Mouse (Mus musculus) neural tube, embryonic 11.5 days (tissue): Measurements from ENCODE around the gene Nagk. TPM values are rescaled to one million over a fixed set of nuclear protein-coding genes. Genes with fewer than 3 reads are reported as not detected.

Experiments
- ATAC-seq: fragments of 200-750 bp; cut with Nextera tagmentation; 2 replicates; pipeline ENCODE4 v1.8.0; 2017; ENCODE audit warnings: moderate number of reproducible peaks, mild to moderate bottlenecking, moderate TSS enrichment, moderate library complexity; ENCODE audit not compliant: insufficient read depth, low FRiP score, low TSS enrichment
- DNase-seq: peaks from one replicate; pipeline ENCODE4 v3.0.0-alpha.2; 2015; ENCODE audit warnings: low spot score
- H3K27ac ChIP-seq: fragments of 300-500 bp; sonication (generic); 2 replicates; pipeline ENCODE4 v1.5.1; 2014; ENCODE audit warnings: low read depth, mild to moderate bottlenecking, low read length
- H3K27me3 ChIP-seq: fragments of 300-500 bp; sonication (generic); 2 replicates; pipeline ENCODE4 v1.6.1; 2014; ENCODE audit warnings: mild to moderate bottlenecking, low read length, mixed read lengths; ENCODE audit not compliant: control insufficient read depth, insufficient read depth
- H3K36me3 ChIP-seq: fragments of 300-500 bp; sonication (generic); 2 replicates; pipeline ENCODE4 v1.6.1; 2014; ENCODE audit warnings: mild to moderate bottlenecking, low read length, moderate library complexity, mixed read lengths; ENCODE audit not compliant: control insufficient read depth, insufficient read depth
- H3K4me1 ChIP-seq: fragments of 300-500 bp; sonication (generic); 2 replicates; pipeline ENCODE4 v1.6.1; 2014; ENCODE audit warnings: low read length, mixed read lengths; ENCODE audit not compliant: control insufficient read depth, insufficient read depth
- H3K4me2 ChIP-seq: fragments of 300-500 bp; sonication (generic); 2 replicates; pipeline ENCODE4 v1.6.1; 2014; ENCODE audit warnings: low read depth, mild to moderate bottlenecking, moderate library complexity
- H3K4me3 ChIP-seq: fragments of 300-500 bp; sonication (generic); 2 replicates; pipeline ENCODE4 v1.5.1; 2014; ENCODE audit warnings: low read depth, low read length
- H3K9ac ChIP-seq: fragments of 300-500 bp; sonication (generic); 2 replicates; pipeline ENCODE4 v1.6.1; 2014; ENCODE audit warnings: mild to moderate bottlenecking, low read length
- H3K9me3 ChIP-seq: fragments of 300-500 bp; sonication (generic); 2 replicates; pipeline ENCODE4 v1.6.1; 2016; ENCODE audit warnings: low read length; ENCODE audit not compliant: control insufficient read depth
- WGBS: fragments of 180-500 bp; shearing (Covaris S2); extraction: QIAGEN DNeasy Blood & Tissue Kit; methylation state at CpG from one replicate; pipeline ENCODE4 v1.1.7; 2014; 5-methylcytosine and 5-hydroxymethylcytosine counted together
- polyA plus RNA-seq: library from polyadenylated mRNA; unstranded; fragments of >200 nt; fragmentation: Nextera tagmentation; extraction: Ambion mirVana; gene quantifications from 2 replicates; pipeline ENCODE4 v1.2.1, GENCODE M21; 2014

Nagk gene
- polyA plus RNA-seq, 1 experiment from 2014 or later: 36.4 TPM

DNA sequence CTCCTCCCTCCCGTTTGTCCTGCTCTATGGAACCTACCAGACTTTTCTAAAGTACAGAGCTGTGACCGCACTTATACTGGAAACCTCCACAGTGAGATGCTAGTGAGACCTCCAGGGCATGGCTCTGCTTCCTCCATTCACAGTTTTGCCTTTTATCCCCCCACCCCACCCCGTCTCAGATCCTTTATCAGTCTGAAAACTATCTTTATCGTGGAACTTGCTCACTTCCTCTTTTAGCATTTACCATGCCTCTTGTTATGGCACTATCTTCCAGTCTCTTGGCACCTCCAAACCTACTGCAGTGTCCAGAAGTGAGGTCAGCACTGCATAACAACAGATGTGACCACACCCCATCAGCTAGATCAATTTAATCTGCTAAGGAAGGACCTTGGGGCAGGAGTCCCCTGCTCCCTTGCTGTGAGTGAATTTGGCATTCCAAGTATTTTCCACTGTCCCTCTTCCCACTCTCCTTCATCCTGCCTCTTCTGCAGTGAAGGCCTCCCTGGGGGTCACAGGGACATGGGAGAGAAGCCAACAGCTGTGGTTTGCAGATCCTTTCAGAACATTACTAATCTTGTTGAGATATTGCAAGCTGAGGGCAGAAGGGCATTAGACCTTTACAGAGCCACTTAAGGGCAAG, 3.4 kb upstream of the Nagk start:
- ATAC-seq: no peak
- WGBS: 75% methylated on average over 4 of the region's 4 CpGs

DNA sequence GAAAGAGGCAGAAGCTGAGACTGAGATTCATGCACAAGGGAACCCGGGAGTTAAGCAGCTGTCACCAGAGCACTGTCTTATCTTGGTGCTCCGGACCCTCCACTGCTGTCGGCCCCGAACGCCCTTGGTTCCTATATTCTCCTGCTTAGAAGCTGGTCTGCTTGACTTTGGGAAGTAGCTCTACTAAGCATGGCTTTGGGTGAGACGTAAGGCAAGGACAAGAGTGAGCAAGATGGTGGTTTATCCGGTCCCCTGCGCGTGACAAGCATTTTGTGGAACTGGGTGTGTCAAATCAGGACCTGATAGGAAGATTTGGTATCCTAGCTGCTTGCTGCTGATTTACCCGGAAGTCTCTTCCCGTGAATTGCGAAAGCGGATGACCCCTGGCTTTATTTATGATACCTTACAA, 714 bp downstream of the Nagk start:
- H3K4me3 ChIP-seq: peak overlapping the region; percentile 62
- H3K36me3 ChIP-seq: no peaks in the 10 kb centered on the region
- WGBS: 17% methylated on average over 13 of the region's 13 CpGs
- H3K27me3 ChIP-seq: no peaks in the 10 kb centered on the region
- no peak for DNase-seq
- no peaks in the 10 kb centered on the region for H3K9me3 ChIP-seq
- peak overlapping the region; percentile 89 for H3K27ac ChIP-seq
- no peak; the same call in 1 of the 2 replicates for ATAC-seq
- H3K4me1 ChIP-seq: 0 out of 2 replicates have a peak, but pooled peaks cover 7% of the 10 kb centered on the region
- peak overlapping the region; percentile 81 for H3K9ac ChIP-seq
- H3K4me2 ChIP-seq: peak overlapping the region; percentile 91

More for the DNA sequence above, 3.4 kb upstream of the Nagk start:
- H3K27me3 ChIP-seq: no peaks in the 10 kb centered on the region
- H3K4me1 ChIP-seq: peaks cover 7% of the 10 kb centered on the region; the same call in 1 of the 2 replicates
- H3K27ac ChIP-seq: no peak overlapping the region
- DNase-seq: no peak
- H3K4me3 ChIP-seq: no peak overlapping the region
- no peak overlapping the region for H3K9ac ChIP-seq
- no peaks in the 10 kb centered on the region for H3K9me3 ChIP-seq
- no peaks in the 10 kb centered on the region for H3K36me3 ChIP-seq
- no peak overlapping the region for H3K4me2 ChIP-seq

DNA sequence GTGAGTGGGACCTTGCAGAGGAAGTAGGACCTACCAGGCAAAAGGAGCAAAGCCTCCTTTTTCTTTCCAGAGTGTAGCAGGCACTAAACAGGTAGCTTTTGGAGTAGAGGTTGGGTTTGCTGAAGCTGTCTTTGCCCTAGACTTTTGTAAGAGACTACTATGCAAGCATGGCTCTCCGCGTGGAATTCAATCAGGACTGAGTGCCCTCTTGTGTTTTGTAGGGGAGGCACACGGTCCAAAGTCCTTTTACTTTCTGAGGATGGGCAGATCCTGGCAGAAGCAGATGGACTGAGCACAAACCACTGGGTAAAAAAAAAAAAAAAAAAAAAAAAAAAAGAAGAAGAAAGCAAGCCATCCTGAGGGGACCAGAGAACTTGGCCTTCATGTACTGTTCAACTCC, 1.9 kb downstream of the Nagk start:
- Histone ChIP-seq H3K27ac (no peak overlapping the region), H3K27me3 (no peaks in the 10 kb centered on the region), H3K4me3 (no peak overlapping the region), H3K9me3 (no peaks in the 10 kb centered on the region), H3K9ac (no peak overlapping the region), H3K4me2 (no peak overlapping the region), H3K36me3 (peaks cover 3% of the 10 kb centered on the region; the same call in 1 of the 2 replicates), H3K4me1 (0 out of 2 replicates have a peak, but pooled peaks cover 7% of the 10 kb centered on the region)
- 64% methylated on average over 3 of the region's 3 CpGs for WGBS
- no peak for ATAC-seq
- no peak for DNase-seq

GRCm38 (mm10) chr6:83802033-83802432, 7.3 kb downstream of the Nagk start:
- Histone ChIP-seq H3K27ac (no peak overlapping the region), H3K9ac (no peak overlapping the region), H3K36me3 (peaks cover 8% of the 10 kb centered on the region), H3K4me1 (no peaks in the 10 kb centered on the region), H3K27me3 (no peaks in the 10 kb centered on the region), H3K9me3 (no peaks in the 10 kb centered on the region), H3K4me2 (no peak overlapping the region), H3K4me3 (no peak overlapping the region)
- WGBS: 90% methylated on average over 5 of the region's 5 CpGs
- DNase-seq (no peak), ATAC-seq (no peak)

- Histone ChIP-seq H3K9me3 (no peaks in the 10 kb centered on the region), H3K27me3 (no peaks in the 10 kb centered on the region), H3K4me1 (no peaks in the 10 kb centered on the region), H3K36me3 (peaks cover 8% of the 10 kb centered on the region), H3K4me3 (no peak overlapping the region), H3K9ac (no peak overlapping the region), H3K27ac (no peak overlapping the region), H3K4me2 (no peak overlapping the region)
- 90% methylated on average over 3 of the region's 3 CpGs for WGBS
- DNase-seq: no peak
- no peak for ATAC-seq
Observed at GRCm38 (mm10) chr6:83802846-83803245, 8.1 kb downstream of the Nagk start.

GRCm38 (mm10) chr6:83815801-83816200, 21.0 kb downstream of the Nagk start:
- no peak overlapping the region for H3K4me2 ChIP-seq
- H3K36me3 ChIP-seq: no peaks in the 10 kb centered on the region; the same call in 1 of the 2 replicates
- ATAC-seq (no peak), DNase-seq (no peak)
- no peak overlapping the region for H3K4me3 ChIP-seq
- H3K9me3 ChIP-seq: peaks cover 5% of the 10 kb centered on the region; the same call in 1 of the 2 replicates
- no peak overlapping the region for H3K9ac ChIP-seq
- H3K27me3 ChIP-seq: no peaks in the 10 kb centered on the region
- no peak overlapping the region for H3K27ac ChIP-seq
- 93% methylated on average over 3 of the region's 3 CpGs for WGBS
- H3K4me1 ChIP-seq: no peaks in the 10 kb centered on the region

DNA sequence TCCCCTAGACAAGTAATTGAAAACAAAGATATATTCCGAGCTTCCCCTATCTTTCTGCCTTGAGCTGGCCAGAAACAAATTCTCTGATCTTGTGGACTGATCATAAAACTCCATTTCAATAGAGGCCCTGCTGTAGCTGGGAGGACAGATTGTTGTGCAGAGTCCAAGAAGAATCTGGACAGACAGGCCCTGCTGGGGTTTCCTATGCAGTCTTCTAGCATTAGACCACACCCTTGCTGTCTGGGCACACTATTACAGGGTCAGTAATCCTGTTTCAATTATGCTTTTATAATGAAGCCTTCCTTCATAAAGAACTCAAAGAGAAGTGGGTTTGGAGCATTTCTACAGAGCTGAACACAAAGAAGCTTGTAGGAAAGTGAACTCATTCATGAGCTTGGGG, 24.2 kb downstream of the Nagk start:
- Histone ChIP-seq H3K36me3 (no peaks in the 10 kb centered on the region), H3K4me2 (no peak overlapping the region), H3K9ac (no peak overlapping the region), H3K4me3 (no peak overlapping the region), H3K4me1 (no peaks in the 10 kb centered on the region), H3K9me3 (peaks cover 5% of the 10 kb centered on the region; the same call in 1 of the 2 replicates), H3K27me3 (no peaks in the 10 kb centered on the region), H3K27ac (no peak overlapping the region)
- DNase-seq: no peak
- 97% methylated on average over 1 of the region's 1 CpGs for WGBS
- no peak for ATAC-seq

- Histone ChIP-seq H3K4me2 (no peak overlapping the region), H3K4me3 (no peak overlapping the region), H3K27me3 (no peaks in the 10 kb centered on the region), H3K9me3 (peaks cover 5% of the 10 kb centered on the region; the same call in 1 of the 2 replicates), H3K36me3 (no peaks in the 10 kb centered on the region), H3K27ac (no peak overlapping the region), H3K9ac (no peak overlapping the region), H3K4me1 (no peaks in the 10 kb centered on the region)
- ATAC-seq (no peak), DNase-seq (no peak)
- WGBS: 80% methylated on average over 2 of the region's 2 CpGs
Observed at GRCm38 (mm10) chr6:83820727-83821515, 26.1 kb downstream of the Nagk start.
